Mouse (Mus musculus): ENCODE results near the gene Cdr2l.

- TF ChIP-seq ZNF384 (IDR thresholded peaks at IDR 0.05; ENCODE audit: low read depth, low read length) (no peak), HCFC1 (IDR thresholded peaks at IDR 0.05; ENCODE audit: borderline replicate concordance, insufficient read depth, low read length) (no peak), CHD2 (IDR thresholded peaks at IDR 0.05; ENCODE audit: low read depth, low read length) (no peak)
Observed at GRCm38 (mm10) chr11:115353375-115353774, 28.3 kb upstream of the Cdr2l start.
